9 mouse cellular contexts compared by ENCODE assay signal in the genomic region with DNA sequence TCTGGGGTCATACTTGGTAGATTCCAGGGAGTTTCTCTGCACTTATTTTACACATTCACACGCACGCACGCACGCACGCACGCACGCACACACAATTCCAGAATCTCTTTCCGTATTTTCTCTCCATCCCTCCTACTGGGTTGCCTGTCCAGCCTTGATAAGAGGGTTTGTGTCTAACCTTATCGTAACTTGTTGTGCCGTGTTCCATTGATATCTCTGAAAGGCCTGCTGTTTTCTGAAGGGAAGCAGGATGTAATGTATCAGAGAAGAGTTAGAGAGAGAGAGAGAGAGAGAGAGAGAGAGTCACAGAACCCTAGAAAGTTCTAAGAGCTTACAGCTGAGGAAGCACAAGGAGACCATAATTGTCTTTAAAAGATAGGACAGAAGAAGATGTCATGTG.
DNase-seq lines count a peak whose midpoint lies in the region; ATAC-seq lines count a peak whose summit lies in the region.
"Had no signal": no experiment of that assay in that cellular context is flagged by ENCODE, and none has a peak within 500 bp of the region (broad histone marks: within the 10 kb centered on the region; RNA-seq: fewer than 3 reads in every experiment).

No protein-coding gene starts in this region.

- 0 out of 2 replicates have a peak overlapping the region, but pooled peaks have one; percentile 11 for H3K4me3 ChIP-seq in kidney, embryonic 15.5 days (replicated peaks)
- H3K4me3 ChIP-seq in embryonic facial prominence, embryonic 14.5 days (ENCODE audit: low read depth, low read length) = no peak overlapping the region
- H3K4me3 ChIP-seq in liver, embryonic 16.5 days (ENCODE audit: low read depth, low read length) = peak overlapping the region; percentile 39

- no peak for DNase-seq in kidney, adult 18-20 months
- peak; percentile 80 for DNase-seq in MEL-GATA-1-ER (ENCODE audit: extremely low read depth, low read depth)
- no peak for DNase-seq in embryonic facial prominence, embryonic 14.5 days (ENCODE audit: low spot score)
- DNase-seq in left cerebral cortex, postnatal 25 days (ENCODE audit: low spot score in 2 of 2) = no peak
- DNase-seq in adrenal gland, adult 8-10 months = no peak
- DNase-seq: layer of hippocampus, adult 9-11 months had no signal

- no peaks in the 10 kb centered on the region for H3K27me3 ChIP-seq in kidney, embryonic 15.5 days
- H3K27me3 ChIP-seq in embryonic facial prominence, embryonic 14.5 days (replicated peaks; ENCODE audit: control insufficient read depth, insufficient read depth, low read length) = no peaks in the 10 kb centered on the region
- H3K27me3 ChIP-seq in liver, embryonic 16.5 days (ENCODE audit: control insufficient read depth, insufficient read depth, low read depth, low read length) = no peaks in the 10 kb centered on the region

- ATAC-seq in kidney, embryonic 15.5 days (replicated peaks; ENCODE audit: low FRiP score) = no peak
- ATAC-seq in embryonic facial prominence, embryonic 14.5 days (ENCODE audit: low read depth) = no peak
- ATAC-seq in liver, embryonic 16.5 days (ENCODE audit: low read depth) = peak; percentile 77

- no peak overlapping the region for H3K27ac ChIP-seq in kidney, embryonic 15.5 days
- H3K27ac ChIP-seq in embryonic facial prominence, embryonic 14.5 days (replicated peaks; ENCODE audit: low read depth, low read length) = no peak overlapping the region
- peak overlapping the region; percentile 15; the same call in 1 of the 2 replicates for H3K27ac ChIP-seq in liver, embryonic 16.5 days (ENCODE audit: low read length)
- H3K27ac ChIP-seq: macrophage had no signal

- H3K9ac ChIP-seq in kidney, embryonic 15.5 days = no peak overlapping the region
- H3K9ac ChIP-seq in embryonic facial prominence, embryonic 14.5 days (ENCODE audit: low read depth, low read length) = no peak overlapping the region
- H3K9ac ChIP-seq in liver, embryonic 16.5 days (ENCODE audit: low read depth, low read length) = no peak overlapping the region

- 0 out of 2 replicates have a peak, but pooled peaks cover 2% of the 10 kb centered on the region for H3K4me1 ChIP-seq in kidney, embryonic 15.5 days
- 0 out of 2 replicates have a peak, but pooled peaks cover 2% of the 10 kb centered on the region for H3K4me1 ChIP-seq in embryonic facial prominence, embryonic 14.5 days (ENCODE audit: control insufficient read depth, insufficient read depth, low read length)
- peaks cover 4% of the 10 kb centered on the region; the same call in 1 of the 2 replicates for H3K4me1 ChIP-seq in liver, embryonic 16.5 days (ENCODE audit: control insufficient read depth, low read depth, low read length)

- no peaks in the 10 kb centered on the region for H3K36me3 ChIP-seq in kidney, embryonic 15.5 days
- no peaks in the 10 kb centered on the region for H3K36me3 ChIP-seq in embryonic facial prominence, embryonic 14.5 days (ENCODE audit: control insufficient read depth, insufficient read depth, low read length)
- no peaks in the 10 kb centered on the region for H3K36me3 ChIP-seq in liver, embryonic 16.5 days (ENCODE audit: control insufficient read depth, insufficient read depth)

- peak overlapping the region; percentile 41 for H3K4me2 ChIP-seq in kidney, embryonic 15.5 days
- H3K4me2 ChIP-seq in embryonic facial prominence, embryonic 14.5 days (ENCODE audit: low read depth, low read length) = peak overlapping the region; percentile 37
- peak overlapping the region; percentile 59 for H3K4me2 ChIP-seq in liver, embryonic 16.5 days (ENCODE audit: low read depth, low read length)

- intact Hi-C loops in left cerebral cortex, postnatal 25 days (cut with DNase I) = loop anchor here (5.0 kb wide), 1 partner anchor 120 kb away; no protein-coding TSS in a partner anchor

- no peaks in the 10 kb centered on the region for H3K9me3 ChIP-seq in kidney, embryonic 15.5 days (replicated peaks)
- H3K9me3 ChIP-seq in embryonic facial prominence, embryonic 14.5 days (ENCODE audit: control insufficient read depth, low read length) = no peaks in the 10 kb centered on the region
- no peaks in the 10 kb centered on the region for H3K9me3 ChIP-seq in liver, embryonic 16.5 days (replicated peaks; ENCODE audit: control insufficient read depth, low read length)

- 86% methylated on average over 10 of the region's 10 CpGs for WGBS in kidney, embryonic 15.5 days
- WGBS in embryonic facial prominence, embryonic 14.5 days = 87% methylated on average over 10 of the region's 10 CpGs
- 40% methylated on average over 10 of the region's 10 CpGs for WGBS in liver, embryonic 16.5 days (ENCODE audit: insufficient replicate concordance)
